Mouse (Mus musculus) layer of hippocampus, adult 6 months (tissue): Measurements from ENCODE around the gene Cstad. TPM values are rescaled to one million over a fixed set of nuclear protein-coding genes. Genes with fewer than 3 reads are reported as not detected.

ENCODE experiments used
- long read RNA-seq, 2 experiments: library from polyadenylated mRNA; unstranded; transcript quantifications; one replicate each; pipeline ENCODE4 v2.0.0; 2019 to 2020
- polyA plus RNA-seq: library from polyadenylated mRNA; unstranded; fragments of <200 nt; fragmentation: Nextera tagmentation; gene quantifications from 2 replicates; pipeline ENCODE4 v1.2.3, GENCODE M21; 2021

Cstad gene
- polyA plus RNA-seq, result 7.0 and 9.1 TPM in 2 replicates
- long read RNA-seq, experiment 1, partial matches to known transcripts, result 0 of 1 reads
- long read RNA-seq, experiment 1, other reads (novel, unspliced or antisense), result 0 of 1 reads
- long read RNA-seq, experiment 2, partial matches to known transcripts, result 0 of 3 reads
- long read RNA-seq, experiment 2, other reads (novel, unspliced or antisense), result 1 of 3 reads

GRCm38 (mm10) chr2:30594641-30595379 lies at the start of gene Cstad:
TSS of gene Cstad (plus strand) at chr2:30595040.

Other genes starting within 250 kb of the Cstad start
- gene Sh3glb2, start 235.7 kb upstream of the Cstad start, polyA plus RNA-seq, result 199 and 210 TPM in 2 replicates
- 19.1 and 21.3 TPM in 2 replicates for gene Miga2, start 230.8 kb upstream of the Cstad start, polyA plus RNA-seq
- 15.4 and 15.9 TPM in 2 replicates for gene Dolpp1, start 202.8 kb upstream of the Cstad start, polyA plus RNA-seq
- 28.3 and 28.4 TPM in 2 replicates for gene Crat, start 179.2 kb upstream of the Cstad start, polyA plus RNA-seq
- 139 and 193 TPM in 2 replicates for gene Ptpa, start 179.0 kb upstream of the Cstad start, polyA plus RNA-seq
- 2.9 and 4.1 TPM in 2 replicates for gene Ier5l, start 120.8 kb upstream of the Cstad start, polyA plus RNA-seq
- 3.2 and 5.0 TPM in 2 replicates for gene 1700001O22Rik, start 208.6 kb downstream of the Cstad start, polyA plus RNA-seq
- gene Ntmt1, start 212.8 kb downstream of the Cstad start, polyA plus RNA-seq, result 51.9 and 55.5 TPM in 2 replicates
- 22.1 and 24.5 TPM in 2 replicates for gene Asb6, start 235.3 kb downstream of the Cstad start, polyA plus RNA-seq
- gene Prrx2, start 239.9 kb downstream of the Cstad start, polyA plus RNA-seq, result 0.18 and 0.44 TPM in 2 replicates